8 mouse cellular contexts compared by ENCODE assay signal in the genomic region with DNA sequence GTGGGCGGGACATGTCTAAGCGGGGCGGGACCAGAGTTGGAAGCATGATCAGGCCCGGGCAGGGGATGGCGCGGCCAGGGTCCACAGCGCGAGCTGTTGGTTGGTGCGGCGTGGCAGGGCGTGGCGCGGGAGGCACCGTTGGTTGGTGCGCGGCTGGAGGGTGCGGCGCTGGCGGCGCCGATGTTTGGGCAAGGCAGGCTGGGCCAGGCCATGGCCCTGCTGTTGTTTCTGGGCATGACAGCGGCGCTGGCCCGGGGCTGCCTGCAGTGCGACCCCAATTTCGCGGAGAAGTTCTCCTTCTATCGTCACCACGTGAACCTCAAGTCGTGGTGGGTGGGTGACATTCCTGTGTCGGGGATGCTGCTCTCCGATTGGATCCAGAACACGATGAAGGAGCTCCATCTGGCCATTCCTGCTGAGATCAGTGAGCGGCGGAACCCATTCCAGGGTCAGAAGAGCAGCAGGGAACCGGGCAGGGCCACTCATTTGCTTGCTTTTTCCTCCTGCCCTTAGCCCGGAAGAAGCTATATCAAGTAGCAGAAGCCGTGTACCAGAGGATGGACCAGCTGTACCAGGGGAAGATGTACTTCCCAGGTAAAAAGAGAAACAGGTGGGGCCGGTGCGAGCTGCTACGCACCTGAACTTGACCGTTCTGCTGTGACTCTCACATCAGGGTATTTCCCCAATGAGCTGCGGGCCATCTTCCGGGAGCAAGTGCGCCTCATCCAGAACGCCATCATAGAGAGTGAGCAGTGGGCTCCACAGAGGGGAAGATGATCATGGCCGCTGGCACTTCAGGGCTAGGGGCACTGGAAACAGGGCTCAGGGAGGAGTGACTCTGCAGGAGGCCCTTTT. TPM values are rescaled to one million over a fixed set of nuclear protein-coding genes. Genes with fewer than 3 reads are reported as not detected.
DNase-seq lines count a peak whose midpoint lies in the region; ATAC-seq lines count a peak whose summit lies in the region.

No protein-coding gene starts in this region.

- no peaks in the 10 kb centered on the region for H3K27me3 ChIP-seq in hindbrain, embryonic 11.5 days (ENCODE audit: control insufficient read depth, insufficient read depth, low read length)

- H3K27ac ChIP-seq in hindbrain, embryonic 11.5 days (ENCODE audit: low read depth, low read length) = peak overlapping the region; percentile 75

- no peaks in the 10 kb centered on the region for H3K9me3 ChIP-seq in hindbrain, embryonic 11.5 days (ENCODE audit: control insufficient read depth, low read length)

- ATAC-seq in frontal cortex, adult (ENCODE audit: low TSS enrichment) = peak; percentile 76
- ATAC-seq in hindbrain, embryonic 11.5 days (ENCODE audit: low FRiP score) = peak; percentile 89

- H3K4me2 ChIP-seq in hindbrain, embryonic 11.5 days (replicated peaks; ENCODE audit: low read depth, low read length) = peak overlapping the region; percentile 81

- H3K36me3 ChIP-seq in hindbrain, embryonic 11.5 days (ENCODE audit: control insufficient read depth, insufficient read depth, low read length) = 0 out of 2 replicates have a peak, but pooled peaks cover 2% of the 10 kb centered on the region

- H3K9ac ChIP-seq in hindbrain, embryonic 11.5 days (ENCODE audit: low read depth, low read length) = peak overlapping the region; percentile 66

- H3K4me1 ChIP-seq in hindbrain, embryonic 11.5 days (replicated peaks; ENCODE audit: control insufficient read depth, insufficient read depth, low read length) = peaks cover 5% of the 10 kb centered on the region

- H3K4me3 ChIP-seq in hindbrain, embryonic 11.5 days (ENCODE audit: low read depth, low read length) = peak overlapping the region; percentile 66

- 2% methylated on average over 47 of the region's 47 CpGs for WGBS in hindbrain, embryonic 11.5 days

- DNase-seq in MEL-GATA-1-ER (ENCODE audit: extremely low read depth, low read depth) = peak; percentile 75
- DNase-seq in cerebellum, adult 8-10 months = peak; percentile 95
- DNase-seq in hindbrain, embryonic 11.5 days (ENCODE audit: low spot score) = peak; percentile 91
- peak; percentile 92 to 94 for DNase-seq in layer of hippocampus, postnatal 10 days (ENCODE audit: low spot score in 2 of 2)
- peak; percentile 99 for DNase-seq in lung, postnatal 10 days
- DNase-seq in ovary, postnatal 36 days (ENCODE audit: low spot score) = peak; percentile 95
- DNase-seq in thymus, postnatal 25 days = peak; percentile 90

RNA-seq across cellular contexts. Expression of gene Izumo4, which starts 0.8 kb away (rescaled TPM):
- 10.3 and 11.4 TPM in 2 replicates for polyA plus RNA-seq in hindbrain, embryonic 11.5 days (2014; fragmentation: Nextera tagmentation; extraction: Ambion mirVana)
- 10 to 100 TPM; 51.0 to 69.9 TPM for total RNA-seq in layer of hippocampus, postnatal 10 days (2021)

RNA-seq across cellular contexts. Expression of gene Mob3a, which starts 1.0 kb away (rescaled TPM):
- 54.4 and 55.6 TPM in 2 replicates for polyA plus RNA-seq in hindbrain, embryonic 11.5 days (2014; fragmentation: Nextera tagmentation; extraction: Ambion mirVana)
- 10 to 100 TPM; 21.2 to 22.5 TPM for total RNA-seq in layer of hippocampus, postnatal 10 days (2021)

RNA-seq across cellular contexts. Expression of gene Mknk2, which starts 24.9 kb away (rescaled TPM):
- 47.0 and 48.4 TPM in 2 replicates for polyA plus RNA-seq in hindbrain, embryonic 11.5 days (2014; fragmentation: Nextera tagmentation; extraction: Ambion mirVana)
- total RNA-seq in layer of hippocampus, postnatal 10 days (2021) = 10 to 100 TPM; 48.5 to 53.2 TPM

RNA-seq across cellular contexts. Expression of gene Ap3d1, which starts 39.3 kb away (rescaled TPM):
- polyA plus RNA-seq in hindbrain, embryonic 11.5 days (2014; fragmentation: Nextera tagmentation; extraction: Ambion mirVana) = 68.5 and 85.1 TPM in 2 replicates
- total RNA-seq in layer of hippocampus, postnatal 10 days (2021) = 100 to 1,000 TPM; 135 to 139 TPM

RNA-seq across cellular contexts. Expression of gene Btbd2, which starts 45.9 kb away (rescaled TPM):
- 36.2 and 47.2 TPM in 2 replicates for polyA plus RNA-seq in hindbrain, embryonic 11.5 days (2014; fragmentation: Nextera tagmentation; extraction: Ambion mirVana)
- 10 to 100 TPM; 84.4 to 90.6 TPM for total RNA-seq in layer of hippocampus, postnatal 10 days (2021)

Comparison
In these comparisons a context has a peak if more than half of its experiments do, and no peak if none do; other contexts are left out.
1. Peak in every context shown above with its lines: DNase-seq, ATAC-seq, H3K4me3 ChIP-seq and H3K27ac ChIP-seq.